Mouse (Mus musculus): ENCODE measurements around the gene Ankrd22. TPM values are rescaled to one million over a fixed set of nuclear protein-coding genes. Genes with fewer than 3 reads are reported as not detected.
"Not testable (repeated sequence)": the region's sequence is repeated elsewhere in the genome, so short reads cannot be mapped to it uniquely, and the experiment has no call there.

Gene Ankrd22
- total and polyA plus RNA-seq, 2 experiments from 2014 or later, result not detected

GRCm38 (mm10) chr19:34206760-34207440 lies 41.0 kb upstream of the Ankrd22 start:
- WGBS, result 79% methylated on average over 8 of the region's 8 CpGs
- DNase-seq (no peak), ATAC-seq (no peak)
- H3K36me3 ChIP-seq (ENCODE audit: insufficient read depth), result no peaks in the 10 kb centered on the region
- no peak overlapping the region for H3K4me2 ChIP-seq (ENCODE audit: low read depth)
- H3K27ac ChIP-seq (ENCODE audit: low read depth, low read length), result no peak overlapping the region
- H3K4me1 ChIP-seq (ENCODE audit: insufficient read depth), result no peaks in the 10 kb centered on the region
- no peaks in the 10 kb centered on the region for H3K9me3 ChIP-seq (ENCODE audit: low read length)
- no peaks in the 10 kb centered on the region for H3K27me3 ChIP-seq (ENCODE audit: insufficient read depth, low read length)
- no peak for TF ChIP-seq CTCF (IDR thresholded peaks at IDR 0.05; ENCODE audit: low read depth)
- H3K4me3 ChIP-seq (ENCODE audit: low read depth, low read length), result no peak overlapping the region
- no peak overlapping the region for H3K9ac ChIP-seq

DNA sequence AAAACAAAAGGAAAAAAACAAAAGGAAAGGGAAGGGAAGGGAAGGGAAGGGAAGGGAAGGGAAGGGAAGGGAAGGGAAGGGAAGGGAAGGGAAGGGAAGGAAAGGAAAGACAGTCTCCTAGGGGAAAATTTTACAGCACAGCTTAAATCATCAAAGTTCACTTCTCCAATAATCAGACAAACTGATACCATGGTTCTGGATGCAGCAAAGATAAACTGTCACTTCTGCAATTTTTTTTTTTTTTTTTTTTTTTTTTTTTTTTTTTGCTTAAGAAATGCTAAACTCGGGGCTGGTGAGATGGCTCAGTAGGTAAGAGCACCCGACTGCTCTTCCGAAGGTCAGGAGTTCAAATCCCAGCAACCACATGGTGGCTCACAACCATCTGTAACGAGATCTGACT lies 40.3 kb upstream of the Ankrd22 start:
- H3K4me3 ChIP-seq (ENCODE audit: low read depth, low read length); H3K36me3 ChIP-seq (ENCODE audit: insufficient read depth); H3K9ac ChIP-seq; DNase-seq; H3K27ac ChIP-seq (ENCODE audit: low read depth, low read length); H3K27me3 ChIP-seq (ENCODE audit: insufficient read depth, low read length); ATAC-seq; H3K4me2 ChIP-seq (ENCODE audit: low read depth); H3K9me3 ChIP-seq (ENCODE audit: low read length); H3K4me1 ChIP-seq (ENCODE audit: insufficient read depth): not testable (repeated sequence)
- 90% methylated on average over 3 of the region's 4 CpGs for WGBS

GRCm38 (mm10) chr19:34202668-34203067 lies 36.8 kb upstream of the Ankrd22 start:
- no peak for ATAC-seq
- no peak for TF ChIP-seq CTCF (IDR thresholded peaks at IDR 0.05; ENCODE audit: low read depth)
- Histone ChIP-seq H3K9ac (no peak overlapping the region), H3K27me3 (ENCODE audit: insufficient read depth, low read length) (no peaks in the 10 kb centered on the region), H3K9me3 (ENCODE audit: low read length) (no peaks in the 10 kb centered on the region), H3K27ac (ENCODE audit: low read depth, low read length) (no peak overlapping the region), H3K4me1 (ENCODE audit: insufficient read depth) (no peaks in the 10 kb centered on the region), H3K4me2 (ENCODE audit: low read depth) (no peak overlapping the region), H3K36me3 (ENCODE audit: insufficient read depth) (no peaks in the 10 kb centered on the region), H3K4me3 (ENCODE audit: low read depth, low read length) (no peak overlapping the region)
- DNase-seq, result no peak
- 85% methylated on average over 2 of the region's 2 CpGs for WGBS

DNA sequence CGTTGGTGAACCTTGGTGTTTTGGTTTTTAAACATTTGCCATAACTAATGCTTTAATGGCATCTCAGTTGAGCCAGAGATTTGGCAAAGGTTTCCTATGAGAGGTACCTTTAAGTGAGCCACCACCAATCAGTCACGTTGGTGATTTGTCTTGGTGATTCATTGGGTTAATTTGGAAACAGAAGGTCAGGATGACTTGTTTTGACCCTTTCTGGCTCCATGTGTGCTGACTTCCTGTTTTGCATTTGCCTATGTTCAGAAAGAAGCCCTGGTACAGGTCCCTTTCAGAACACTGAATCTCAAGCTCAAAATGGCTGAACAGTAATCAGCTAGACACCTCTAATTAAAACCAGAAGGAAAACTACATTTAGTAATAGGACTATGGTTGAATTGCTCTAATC lies 33.6 kb upstream of the Ankrd22 start:
- Histone ChIP-seq H3K27ac (ENCODE audit: low read depth, low read length) (no peak overlapping the region), H3K4me3 (ENCODE audit: low read depth, low read length) (no peak overlapping the region), H3K27me3 (ENCODE audit: insufficient read depth, low read length) (no peaks in the 10 kb centered on the region), H3K4me2 (ENCODE audit: low read depth) (no peak overlapping the region), H3K9ac (no peak overlapping the region), H3K4me1 (ENCODE audit: insufficient read depth) (no peaks in the 10 kb centered on the region), H3K9me3 (ENCODE audit: low read length) (no peaks in the 10 kb centered on the region), H3K36me3 (ENCODE audit: insufficient read depth) (no peaks in the 10 kb centered on the region)
- no peak for DNase-seq
- WGBS, result 77% methylated on average over 2 of the region's 2 CpGs
- ATAC-seq, result no peak
- TF ChIP-seq CTCF (IDR thresholded peaks at IDR 0.05; ENCODE audit: low read depth), result no peak

- Histone ChIP-seq H3K9me3 (ENCODE audit: low read length) (no peaks in the 10 kb centered on the region), H3K4me1 (ENCODE audit: insufficient read depth) (0 out of 2 replicates have a peak, but pooled peaks cover under 1% of the 10 kb centered on the region), H3K4me2 (ENCODE audit: low read depth) (no peak overlapping the region), H3K27me3 (ENCODE audit: insufficient read depth, low read length) (no peaks in the 10 kb centered on the region), H3K9ac (no peak overlapping the region), H3K27ac (ENCODE audit: low read depth, low read length) (no peak overlapping the region), H3K36me3 (ENCODE audit: insufficient read depth) (no peaks in the 10 kb centered on the region), H3K4me3 (ENCODE audit: low read depth, low read length) (no peak overlapping the region)
- TF ChIP-seq CTCF (IDR thresholded peaks at IDR 0.05; ENCODE audit: low read depth), result no peak
- ATAC-seq (no peak), DNase-seq (no peak)
- WGBS, result 88% methylated on average over 4 of the region's 4 CpGs
Measured at GRCm38 (mm10) chr19:34198901-34199300, 33.0 kb upstream of the Ankrd22 start.

- no peak for ATAC-seq
- no peaks in the 10 kb centered on the region for H3K27me3 ChIP-seq (ENCODE audit: insufficient read depth, low read length)
- DNase-seq, result no peak
- H3K9me3 ChIP-seq (ENCODE audit: low read length), result no peaks in the 10 kb centered on the region
- TF ChIP-seq CTCF (IDR thresholded peaks at IDR 0.05; ENCODE audit: low read depth), result no peak
- no peaks in the 10 kb centered on the region for H3K36me3 ChIP-seq (ENCODE audit: insufficient read depth)
- H3K4me3 ChIP-seq (ENCODE audit: low read depth, low read length), result no peak overlapping the region
- H3K27ac ChIP-seq (ENCODE audit: low read depth, low read length), result no peak overlapping the region
- H3K9ac ChIP-seq, result no peak overlapping the region
- no peak overlapping the region for H3K4me2 ChIP-seq (ENCODE audit: low read depth)
- 0 out of 2 replicates have a peak, but pooled peaks cover 8% of the 10 kb centered on the region for H3K4me1 ChIP-seq (ENCODE audit: insufficient read depth)
- WGBS, result 96% methylated on average over 1 of the region's 1 CpGs
Measured at GRCm38 (mm10) chr19:34198066-34198465, 32.2 kb upstream of the Ankrd22 start.

GRCm38 (mm10) chr19:34195031-34195430 lies 29.2 kb upstream of the Ankrd22 start:
- no peak overlapping the region for H3K9ac ChIP-seq
- TF ChIP-seq CTCF (IDR thresholded peaks at IDR 0.05; ENCODE audit: low read depth), result no peak
- no peaks in the 10 kb centered on the region for H3K9me3 ChIP-seq (ENCODE audit: low read length)
- ATAC-seq, result no peak
- H3K36me3 ChIP-seq (ENCODE audit: insufficient read depth), result no peaks in the 10 kb centered on the region
- H3K4me1 ChIP-seq (ENCODE audit: insufficient read depth), result 0 out of 2 replicates have a peak, but pooled peaks cover 8% of the 10 kb centered on the region
- H3K4me2 ChIP-seq (ENCODE audit: low read depth), result no peak overlapping the region
- no peaks in the 10 kb centered on the region for H3K27me3 ChIP-seq (ENCODE audit: insufficient read depth, low read length)
- H3K27ac ChIP-seq (ENCODE audit: low read depth, low read length), result no peak overlapping the region
- no peak overlapping the region for H3K4me3 ChIP-seq (ENCODE audit: low read depth, low read length)
- 81% methylated on average over 2 of the region's 2 CpGs for WGBS
- DNase-seq, result no peak

All from forebrain, postnatal 0 days (tissue).